Mouse (Mus musculus): ENCODE measurements at regions not wholly inside any gene's neighbourhood (a gene's known extent, or its start where the extent isn't known, plus 50 kb on each side); places are given as distances from the start of the nearest gene placed in this dataset.

DNA sequence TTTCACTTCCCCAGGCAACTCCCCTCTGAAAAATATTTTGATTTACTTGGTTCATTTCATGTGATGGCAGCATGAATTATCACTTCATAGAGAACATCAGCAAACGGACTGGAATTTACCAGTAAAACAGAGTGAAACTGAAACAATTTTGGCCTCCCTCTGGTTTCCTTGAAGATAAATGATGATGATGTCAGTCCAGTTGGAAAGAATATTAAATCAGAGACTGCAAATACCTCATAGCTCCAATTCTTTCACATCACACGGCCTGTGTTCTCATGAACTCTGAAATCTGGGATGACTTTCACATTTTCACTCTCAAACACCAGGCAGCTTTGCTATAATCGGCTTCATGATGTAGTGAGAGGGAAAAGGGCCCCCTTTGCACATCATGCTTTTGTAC is 546.5 kb upstream of the Slit2 start:
- no peak for DNase-seq (ENCODE audit: low read depth)
- TF ChIP-seq POLR2A (IDR thresholded peaks at IDR 0.05; ENCODE audit: borderline replicate concordance, extremely low read depth, insufficient read depth, insufficient read length, poor library complexity, severe bottlenecking) (no peak), CTCF (IDR thresholded peaks at IDR 0.05; ENCODE audit: borderline replicate concordance, extremely low read depth, insufficient read depth, insufficient read length) (no peak)

DNA sequence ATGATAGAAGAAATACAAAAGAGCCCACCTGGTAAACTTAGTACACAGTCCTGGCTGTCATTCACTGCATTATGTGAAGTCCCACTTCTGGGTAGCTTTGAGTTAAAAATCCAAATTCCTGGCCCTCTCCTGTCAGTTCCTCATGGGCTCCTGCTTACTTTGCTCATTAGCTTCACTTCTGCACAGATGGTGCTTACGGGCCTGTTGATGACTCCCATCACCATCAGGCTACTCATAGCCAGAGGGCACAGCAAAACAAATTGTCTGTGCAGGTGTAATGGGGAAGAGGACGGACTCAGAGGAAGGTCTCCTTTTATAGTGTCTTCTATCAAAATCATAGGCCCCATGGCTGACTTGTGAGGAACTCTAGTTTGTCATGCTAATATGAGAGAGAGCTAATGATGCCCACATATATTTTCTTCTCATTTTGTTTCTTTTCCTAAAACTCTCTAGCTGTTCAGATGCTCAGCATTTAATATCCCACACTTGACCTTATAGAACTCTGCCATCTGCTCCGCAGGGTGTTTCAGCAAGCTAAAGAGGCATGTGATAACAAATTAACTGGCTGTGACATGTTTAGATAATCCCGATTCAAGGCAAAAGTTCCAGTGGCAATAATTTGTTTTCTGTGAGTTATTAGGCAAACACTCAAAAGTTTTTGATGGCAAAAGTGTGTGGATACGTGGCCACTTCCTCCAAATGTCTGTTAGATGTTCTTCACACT is 536.5 kb upstream of the Slit2 start:
- peak; percentile 57 for DNase-seq (ENCODE audit: low read depth)
- TF ChIP-seq CTCF (IDR thresholded peaks at IDR 0.05; ENCODE audit: borderline replicate concordance, extremely low read depth, insufficient read depth, insufficient read length) (no peak), POLR2A (IDR thresholded peaks at IDR 0.05; ENCODE audit: borderline replicate concordance, extremely low read depth, insufficient read depth, insufficient read length, poor library complexity, severe bottlenecking) (no peak)

DNA sequence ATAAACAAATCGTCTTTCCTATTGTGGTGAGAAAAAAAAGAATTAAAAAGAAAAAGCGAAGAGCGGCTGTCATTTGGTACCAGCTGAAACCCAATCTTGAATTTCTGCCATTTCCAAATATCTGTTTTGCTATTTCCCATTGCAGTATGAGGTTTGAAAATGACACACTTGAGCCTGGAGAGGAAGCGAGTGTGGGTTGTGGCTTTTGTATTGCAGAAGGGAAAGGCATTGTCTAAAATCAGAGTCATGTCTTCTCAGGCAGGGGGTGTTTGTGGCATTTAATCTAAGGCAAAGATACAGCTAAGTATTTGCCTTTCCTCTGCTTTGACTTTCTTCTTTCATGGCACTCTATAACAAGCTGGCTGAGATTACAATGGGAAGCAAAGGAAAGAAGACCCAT is 518.1 kb upstream of the Slit2 start:
- TF ChIP-seq CTCF (IDR thresholded peaks at IDR 0.05; ENCODE audit: borderline replicate concordance, extremely low read depth, insufficient read depth, insufficient read length) (no peak), POLR2A (IDR thresholded peaks at IDR 0.05; ENCODE audit: borderline replicate concordance, extremely low read depth, insufficient read depth, insufficient read length, poor library complexity, severe bottlenecking) (no peak)
- DNase-seq (ENCODE audit: low read depth) = no peak

DNA sequence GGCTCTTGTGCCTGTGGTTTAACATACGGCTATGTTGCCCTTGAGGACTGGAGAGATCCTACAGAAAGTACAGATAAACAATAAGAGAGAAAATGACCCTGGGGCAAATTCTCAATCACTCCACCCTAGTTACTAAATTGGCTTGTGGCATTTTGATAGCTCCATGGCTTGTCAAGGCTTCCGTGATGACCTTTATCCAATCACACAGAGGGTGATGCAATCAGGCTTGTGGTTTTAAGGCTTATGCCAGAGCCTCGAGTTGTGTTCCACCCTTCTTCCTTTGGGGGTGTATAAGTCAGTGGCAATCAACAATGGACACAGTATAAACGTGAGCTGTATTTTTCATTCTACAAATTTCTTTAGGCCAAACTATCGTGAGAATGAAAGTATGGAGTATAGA is 513.5 kb upstream of the Slit2 start:
- no peak for DNase-seq (ENCODE audit: low read depth)
- TF ChIP-seq POLR2A (IDR thresholded peaks at IDR 0.05; ENCODE audit: borderline replicate concordance, extremely low read depth, insufficient read depth, insufficient read length, poor library complexity, severe bottlenecking) (no peak), CTCF (IDR thresholded peaks at IDR 0.05; ENCODE audit: borderline replicate concordance, extremely low read depth, insufficient read depth, insufficient read length) (no peak)

DNA sequence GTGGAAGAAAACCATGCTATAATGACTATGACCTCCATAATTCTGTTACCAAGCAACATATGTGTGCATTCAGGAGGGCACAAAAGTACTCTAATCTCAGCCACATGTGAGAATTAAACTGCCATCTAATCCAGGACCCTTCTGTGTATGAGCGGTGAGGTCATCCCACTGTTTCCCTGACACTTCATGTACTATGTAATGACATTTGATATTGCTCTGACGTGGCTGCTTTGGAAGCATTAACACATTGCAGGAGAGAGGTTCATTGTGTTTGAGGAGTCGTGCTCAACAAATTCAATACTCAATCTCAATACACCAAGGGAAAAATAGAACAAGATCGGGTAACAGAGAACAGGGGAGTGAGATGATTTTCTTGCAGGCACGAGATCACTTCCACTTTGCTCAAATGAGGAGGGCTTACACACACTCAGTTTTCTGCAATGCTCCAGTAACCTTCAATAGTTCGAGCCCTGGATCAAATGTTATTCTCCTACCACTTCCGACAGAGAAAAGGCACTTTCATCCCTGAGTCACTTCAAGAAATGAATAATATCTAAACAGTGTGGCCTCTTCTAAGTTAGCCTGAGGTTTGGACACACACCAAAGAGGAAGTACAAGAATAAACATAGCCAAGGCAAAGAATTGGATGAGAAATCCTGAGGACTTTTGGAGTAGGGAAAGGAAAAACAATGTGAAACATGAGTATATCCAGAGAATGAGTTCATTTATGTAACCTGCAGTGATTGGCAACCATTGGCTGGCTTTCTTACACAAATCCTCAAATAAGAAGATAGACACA is 510.7 kb upstream of the Slit2 start:
- TF ChIP-seq POLR2A (IDR thresholded peaks at IDR 0.05; ENCODE audit: borderline replicate concordance, extremely low read depth, insufficient read depth, insufficient read length, poor library complexity, severe bottlenecking) (no peak), CTCF (IDR thresholded peaks at IDR 0.05; ENCODE audit: borderline replicate concordance, extremely low read depth, insufficient read depth, insufficient read length) (no peak)
- DNase-seq (ENCODE audit: low read depth) = no peak

DNA sequence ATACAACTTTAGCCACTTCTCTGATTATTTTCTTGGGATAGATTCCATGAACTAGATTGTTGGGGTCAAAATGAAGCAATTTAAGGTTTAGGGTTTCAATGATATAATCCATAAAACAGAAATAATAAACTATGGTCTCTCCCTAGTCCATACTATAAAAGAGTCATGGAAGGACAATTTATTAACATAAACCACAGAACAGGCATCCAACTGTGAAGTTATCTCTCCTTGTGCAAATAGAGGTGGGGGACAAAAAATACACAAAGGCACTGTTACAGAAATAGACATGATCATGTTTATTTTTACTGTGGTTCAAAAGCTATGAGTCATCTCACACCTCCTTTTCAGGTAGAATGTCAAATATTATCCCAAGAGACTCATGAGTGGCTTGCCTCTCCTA is 503.0 kb upstream of the Slit2 start:
- DNase-seq (ENCODE audit: low read depth) = no peak
- TF ChIP-seq CTCF (IDR thresholded peaks at IDR 0.05; ENCODE audit: borderline replicate concordance, extremely low read depth, insufficient read depth, insufficient read length) (no peak), POLR2A (IDR thresholded peaks at IDR 0.05; ENCODE audit: borderline replicate concordance, extremely low read depth, insufficient read depth, insufficient read length, poor library complexity, severe bottlenecking) (no peak)

DNA sequence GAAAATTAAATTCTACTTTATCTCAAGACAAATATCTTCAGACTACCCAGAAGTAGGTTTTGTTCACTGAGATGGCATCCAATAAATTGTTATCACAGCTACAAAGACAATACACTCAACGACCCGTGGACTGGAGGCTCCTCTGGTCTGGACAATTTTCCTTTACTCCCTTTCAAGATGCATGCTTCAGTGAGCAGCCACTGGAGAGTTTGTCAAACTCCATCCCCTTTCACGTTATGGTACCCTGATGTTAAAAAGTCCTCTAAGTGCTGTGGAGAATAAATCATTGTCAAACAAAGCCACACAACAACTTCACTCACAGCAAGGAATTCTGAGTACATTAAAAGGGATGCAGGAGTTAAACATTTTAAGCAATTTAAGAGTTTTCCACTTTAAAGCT is 486.7 kb upstream of the Slit2 start:
- no peak for DNase-seq (ENCODE audit: low read depth)
- TF ChIP-seq POLR2A (IDR thresholded peaks at IDR 0.05; ENCODE audit: borderline replicate concordance, extremely low read depth, insufficient read depth, insufficient read length, poor library complexity, severe bottlenecking) = no peak
- TF ChIP-seq CTCF (IDR thresholded peaks at IDR 0.05; ENCODE audit: borderline replicate concordance, extremely low read depth, insufficient read depth, insufficient read length) = no peak

DNA sequence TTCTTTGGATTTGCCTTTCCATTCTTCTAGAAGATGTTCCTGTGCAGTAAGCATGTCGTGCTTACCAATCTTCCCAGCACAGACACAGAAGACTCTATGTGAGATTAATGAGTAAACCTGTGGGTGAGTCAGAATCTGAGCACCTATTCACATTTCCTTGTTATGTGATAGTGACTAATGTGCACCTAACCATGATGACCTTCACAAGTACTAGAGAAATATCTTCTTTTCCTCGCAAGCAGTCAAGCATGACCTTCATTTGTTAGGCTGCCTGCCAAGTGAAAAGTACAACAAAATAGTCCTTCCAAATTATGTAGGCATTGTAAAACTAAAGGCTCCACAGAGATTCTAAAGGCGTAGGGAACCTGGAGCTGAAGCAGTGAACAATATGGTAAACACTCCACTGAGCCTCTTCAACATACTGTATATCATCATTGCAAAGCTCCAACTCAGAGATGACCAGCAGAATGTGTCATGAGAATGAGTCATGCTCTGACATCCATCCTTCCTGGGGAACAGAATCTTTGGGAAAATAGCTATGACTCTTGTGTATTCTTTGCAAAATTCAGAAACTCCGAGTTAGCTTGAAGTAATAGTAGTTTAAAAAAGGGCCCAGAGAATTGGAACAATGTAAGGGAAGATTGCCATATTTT is 480.0 kb upstream of the Slit2 start:
- DNase-seq (ENCODE audit: low read depth) = no peak
- no peak for TF ChIP-seq CTCF (IDR thresholded peaks at IDR 0.05; ENCODE audit: borderline replicate concordance, extremely low read depth, insufficient read depth, insufficient read length)
- no peak for TF ChIP-seq POLR2A (IDR thresholded peaks at IDR 0.05; ENCODE audit: borderline replicate concordance, extremely low read depth, insufficient read depth, insufficient read length, poor library complexity, severe bottlenecking)

DNA sequence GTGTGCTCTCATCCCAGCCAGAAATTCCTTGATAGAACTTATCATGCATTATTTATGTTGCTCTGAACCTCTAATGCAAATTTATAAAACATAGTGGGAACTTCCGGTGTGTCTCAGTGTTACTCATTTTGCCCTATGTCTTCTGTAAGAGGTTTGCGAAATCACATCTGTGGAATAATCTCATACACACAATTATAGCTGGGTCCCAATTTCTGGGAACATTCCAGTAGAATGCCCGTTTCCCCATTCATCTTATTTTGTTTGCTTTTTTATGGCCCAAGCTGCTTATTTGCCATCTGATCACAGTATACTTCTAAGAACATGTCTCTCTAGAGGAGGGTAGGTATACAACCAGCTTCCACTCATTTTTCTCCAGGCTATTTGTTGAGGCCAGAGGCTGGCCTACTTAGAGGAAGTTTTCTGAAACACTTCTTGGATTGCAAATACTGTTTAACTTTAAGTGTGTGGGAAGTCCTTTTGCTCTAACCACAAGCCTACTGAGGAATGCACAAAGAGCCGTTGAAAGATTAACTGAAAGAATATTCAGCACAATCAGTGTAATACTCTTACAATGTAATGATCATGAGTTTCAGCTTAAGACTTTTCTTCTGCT is 474.1 kb upstream of the Slit2 start:
- DNase-seq (ENCODE audit: low read depth) = no peak
- no peak for TF ChIP-seq POLR2A (IDR thresholded peaks at IDR 0.05; ENCODE audit: borderline replicate concordance, extremely low read depth, insufficient read depth, insufficient read length, poor library complexity, severe bottlenecking)
- no peak for TF ChIP-seq CTCF (IDR thresholded peaks at IDR 0.05; ENCODE audit: borderline replicate concordance, extremely low read depth, insufficient read depth, insufficient read length)

DNA sequence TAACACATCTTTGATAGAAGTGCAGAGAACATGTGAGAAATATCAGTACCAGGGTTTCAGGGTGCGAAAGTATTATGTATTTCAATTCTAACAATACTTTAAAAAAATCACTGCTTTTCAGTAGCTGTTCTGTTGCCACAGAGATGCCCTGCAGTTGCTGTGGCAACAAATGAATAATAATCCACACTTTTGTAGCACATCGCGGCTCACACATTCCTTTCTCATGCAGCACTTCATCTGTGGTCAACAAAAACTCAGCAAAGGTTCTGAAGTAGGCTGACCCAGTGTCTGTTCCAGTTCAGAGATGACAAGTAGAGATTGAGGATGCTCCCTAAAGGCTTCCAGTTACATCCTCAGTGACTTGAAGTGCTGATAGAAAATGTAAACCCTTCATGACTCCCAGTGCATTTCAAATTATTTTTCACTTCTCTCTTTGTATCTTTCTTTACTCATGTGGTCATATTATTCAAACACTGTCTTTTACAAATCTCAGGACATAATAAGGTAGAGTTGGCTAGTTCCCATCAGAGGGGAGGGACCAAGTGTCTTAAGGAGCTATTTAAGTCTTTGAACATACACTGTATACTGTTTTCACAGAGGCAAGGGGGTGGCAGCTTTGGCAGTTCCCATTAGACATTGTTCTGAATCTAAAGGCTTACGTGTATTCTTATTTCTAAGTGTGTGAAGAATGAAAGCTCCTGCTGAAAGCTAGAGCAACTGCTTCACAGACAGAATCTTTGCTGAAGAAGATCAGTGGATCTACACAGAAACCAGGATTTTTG is 460.6 kb upstream of the Slit2 start:
- TF ChIP-seq POLR2A (IDR thresholded peaks at IDR 0.05; ENCODE audit: borderline replicate concordance, extremely low read depth, insufficient read depth, insufficient read length, poor library complexity, severe bottlenecking) (no peak), CTCF (IDR thresholded peaks at IDR 0.05; ENCODE audit: borderline replicate concordance, extremely low read depth, insufficient read depth, insufficient read length) (no peak)

More for the DNA sequence above, 460.6 kb upstream of the Slit2 start:
- DNase-seq (ENCODE audit: low read depth) = peak; percentile 66

All from brain, embryonic 14.5 days (tissue).